Mouse (Mus musculus) kidney, embryonic 14.5 days (tissue): ENCODE measurements around the gene Atp2a3. TPM values are rescaled to one million over a fixed set of nuclear protein-coding genes. Genes with fewer than 3 reads are reported as not detected.

ENCODE experiments used
- ATAC-seq: fragments of 200-750 bp; cut with Nextera tagmentation; 2 replicates; pipeline ENCODE4 v1.8.0; 2017; ENCODE audit warnings: moderate number of reproducible peaks, mild to moderate bottlenecking, moderate TSS enrichment, moderate library complexity; ENCODE audit not compliant: low FRiP score, low TSS enrichment
- H3K27ac ChIP-seq: fragments of 300-500 bp; sonication (generic); 2 replicates; pipeline ENCODE4 v1.5.1; 2014; ENCODE audit warnings: low read depth, mild to moderate bottlenecking, low read length, moderate library complexity, mixed read lengths
- H3K27me3 ChIP-seq: fragments of 300-500 bp; sonication (generic); 2 replicates; pipeline ENCODE4 v1.6.1; 2014; ENCODE audit warnings: mild to moderate bottlenecking, low read length; ENCODE audit not compliant: control insufficient read depth, insufficient read depth
- H3K36me3 ChIP-seq: fragments of 300-500 bp; sonication (generic); 2 replicates; pipeline ENCODE4 v1.6.1; 2014; ENCODE audit warnings: low read length, mixed read lengths; ENCODE audit not compliant: control insufficient read depth, insufficient read depth
- H3K4me1 ChIP-seq: fragments of 300-500 bp; sonication (generic); 2 replicates; pipeline ENCODE4 v1.6.1; 2014; ENCODE audit warnings: low read length, mixed read lengths; ENCODE audit not compliant: control insufficient read depth, insufficient read depth
- H3K4me2 ChIP-seq: fragments of 300-500 bp; sonication (generic); replicated peaks from 2 replicates; pipeline ENCODE4 v1.6.1; 2014; ENCODE audit warnings: low read depth, mild to moderate bottlenecking, low read length
- H3K4me3 ChIP-seq: fragments of 300-500 bp; sonication (generic); 2 replicates; pipeline ENCODE4 v1.5.1; 2014; ENCODE audit warnings: mild to moderate bottlenecking, low read length
- H3K9ac ChIP-seq: fragments of 300-500 bp; sonication (generic); 2 replicates; pipeline ENCODE4 v1.6.1; 2014; ENCODE audit warnings: low read depth, mild to moderate bottlenecking, low read length, moderate library complexity
- H3K9me3 ChIP-seq: fragments of 300-500 bp; sonication (generic); 2 replicates; pipeline ENCODE4 v1.6.1; 2016; ENCODE audit warnings: low read length; ENCODE audit not compliant: control insufficient read depth
- WGBS: fragments of 180-500 bp; shearing (Covaris S2); extraction: QIAGEN DNeasy Blood & Tissue Kit; methylation state at CpG from one replicate; pipeline ENCODE4 v1.1.7; 2014; 5-methylcytosine and 5-hydroxymethylcytosine counted together
- polyA plus RNA-seq: library from polyadenylated mRNA; unstranded; fragments of >200 nt; fragmentation: Nextera tagmentation; extraction: Ambion mirVana; gene quantifications from 2 replicates; pipeline ENCODE4 v1.2.1, GENCODE M21; 2014

The Atp2a3 gene
- polyA plus RNA-seq, 1 experiment from 2014 or later, result 2.2 TPM

GRCm38 (mm10) chr11:72962378-72962777, 1.4 kb downstream of the Atp2a3 start:
- no peak for ATAC-seq
- WGBS, result 63% methylated on average over 2 of the region's 2 CpGs
- Histone ChIP-seq H3K36me3 (no peaks in the 10 kb centered on the region), H3K4me1 (peaks cover 16% of the 10 kb centered on the region), H3K27me3 (peaks cover 25% of the 10 kb centered on the region), H3K27ac (no peak overlapping the region), H3K4me3 (no peak overlapping the region), H3K9me3 (no peaks in the 10 kb centered on the region), H3K4me2 (no peak overlapping the region), H3K9ac (no peak overlapping the region)

DNA sequence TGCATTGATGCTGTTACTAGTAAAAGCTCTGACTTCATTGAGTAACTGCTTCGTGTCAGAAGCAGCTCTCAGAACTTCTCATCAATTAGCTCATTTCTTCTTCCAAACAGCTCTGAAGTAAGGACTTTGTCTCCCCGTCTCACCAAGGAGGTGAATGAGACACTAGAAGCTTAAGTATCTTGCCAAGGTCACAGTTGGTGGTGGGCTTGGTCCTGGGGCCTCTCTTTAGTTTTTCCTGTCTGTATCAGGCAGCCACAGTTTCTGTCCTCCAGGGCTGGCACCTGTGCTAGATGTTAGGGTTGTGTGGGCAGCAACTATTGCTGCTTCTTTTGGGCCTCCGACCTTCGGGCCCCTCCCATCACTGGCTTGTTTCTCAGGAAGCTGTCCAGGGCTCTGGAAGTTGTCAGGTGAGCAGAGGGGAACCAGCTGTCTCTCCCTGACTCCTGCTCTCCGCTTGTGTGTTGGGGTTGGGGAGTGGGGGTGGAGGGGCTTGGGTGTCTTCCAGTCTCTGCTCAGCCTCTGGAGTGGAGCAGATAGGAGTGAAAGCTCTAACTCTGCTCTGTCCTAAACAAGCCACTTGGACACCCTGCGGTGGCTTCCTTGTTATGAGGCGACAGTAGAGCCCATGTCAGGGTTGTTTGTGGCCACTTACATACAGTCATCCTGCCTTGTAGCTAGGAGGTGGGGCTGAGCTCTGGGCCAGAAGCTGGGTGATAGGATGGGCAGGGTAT, 2.3 kb downstream of the Atp2a3 start:
- Histone ChIP-seq H3K36me3 (no peaks in the 10 kb centered on the region), H3K4me1 (peaks cover 16% of the 10 kb centered on the region), H3K4me2 (no peak overlapping the region), H3K9me3 (no peaks in the 10 kb centered on the region), H3K27me3 (peaks cover 25% of the 10 kb centered on the region), H3K4me3 (no peak overlapping the region), H3K9ac (no peak overlapping the region), H3K27ac (no peak overlapping the region)
- 36% methylated on average over 7 of the region's 7 CpGs for WGBS
- ATAC-seq, result no peak; the same call in 1 of the 2 replicates

GRCm38 (mm10) chr11:72963789-72964294, 2.9 kb downstream of the Atp2a3 start:
- no peak for ATAC-seq
- Histone ChIP-seq H3K27me3 (peaks cover 25% of the 10 kb centered on the region), H3K9ac (no peak overlapping the region), H3K4me2 (no peak overlapping the region), H3K36me3 (no peaks in the 10 kb centered on the region), H3K9me3 (no peaks in the 10 kb centered on the region), H3K4me1 (peaks cover 16% of the 10 kb centered on the region), H3K4me3 (no peak overlapping the region), H3K27ac (no peak overlapping the region)
- WGBS, result 44% methylated on average over 3 of the region's 3 CpGs

DNA sequence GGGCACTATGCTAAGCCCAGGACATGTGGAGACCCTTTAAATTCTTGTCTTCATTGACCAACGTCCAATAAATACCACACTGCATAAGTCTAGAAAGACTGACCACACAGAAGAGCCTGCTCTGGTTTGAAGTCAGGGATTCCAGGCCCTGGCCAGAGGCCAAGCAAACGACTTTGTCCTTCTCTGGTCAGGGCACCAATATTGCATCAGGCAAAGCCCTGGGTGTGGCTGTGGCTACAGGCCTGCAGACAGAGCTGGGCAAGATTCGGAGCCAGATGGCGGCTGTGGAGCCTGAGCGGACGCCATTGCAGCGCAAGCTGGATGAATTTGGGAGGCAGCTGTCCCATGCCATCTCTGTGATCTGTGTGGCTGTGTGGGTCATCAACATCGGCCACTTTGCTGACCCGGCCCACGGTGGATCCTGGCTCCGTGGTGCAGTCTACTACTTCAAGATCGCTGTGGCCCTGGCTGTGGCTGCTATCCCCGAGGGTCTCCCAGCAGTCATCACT, 14.1 kb downstream of the Atp2a3 start:
- H3K27ac ChIP-seq, result no peak overlapping the region
- no peaks in the 10 kb centered on the region for H3K9me3 ChIP-seq
- no peaks in the 10 kb centered on the region; the same call in 1 of the 2 replicates for H3K27me3 ChIP-seq
- WGBS, result 84% methylated on average over 13 of the region's 13 CpGs
- H3K4me3 ChIP-seq, result no peak overlapping the region
- H3K9ac ChIP-seq, result no peak overlapping the region
- H3K36me3 ChIP-seq, result no peaks in the 10 kb centered on the region
- no peaks in the 10 kb centered on the region for H3K4me1 ChIP-seq
- ATAC-seq, result no peak
- H3K4me2 ChIP-seq, result no peak overlapping the region

- no peak overlapping the region for H3K4me2 ChIP-seq
- H3K27ac ChIP-seq, result no peak overlapping the region
- no peak overlapping the region for H3K9ac ChIP-seq
- H3K9me3 ChIP-seq, result no peaks in the 10 kb centered on the region
- no peaks in the 10 kb centered on the region for H3K36me3 ChIP-seq
- H3K27me3 ChIP-seq, result no peaks in the 10 kb centered on the region; the same call in 1 of the 2 replicates
- no peaks in the 10 kb centered on the region for H3K4me1 ChIP-seq
- WGBS, result 92% methylated on average over 9 of the region's 9 CpGs
- ATAC-seq, result no peak
- H3K4me3 ChIP-seq, result no peak overlapping the region
Observed at GRCm38 (mm10) chr11:72982516-72982915, 21.5 kb downstream of the Atp2a3 start.

DNA sequence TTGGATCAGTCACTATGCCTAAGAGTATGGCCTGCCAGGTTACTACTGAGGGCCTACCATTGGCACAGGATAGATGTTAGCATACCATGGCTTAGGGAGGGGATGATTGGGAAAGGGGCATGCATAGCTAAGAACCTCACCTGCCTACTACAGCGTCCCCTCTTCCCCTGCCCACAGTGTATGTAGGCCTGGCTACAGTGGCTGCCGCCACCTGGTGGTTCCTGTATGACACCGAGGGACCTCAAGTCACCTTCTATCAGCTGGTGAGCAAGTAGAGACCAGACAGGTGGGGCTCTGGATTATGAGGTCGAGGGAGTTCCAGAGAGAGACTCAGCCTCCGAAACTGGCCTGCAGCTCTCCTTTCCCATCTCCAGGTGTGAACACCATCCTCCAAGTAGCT, 22.3 kb downstream of the Atp2a3 start:
- no peak overlapping the region for H3K9ac ChIP-seq
- no peaks in the 10 kb centered on the region for H3K27me3 ChIP-seq
- H3K4me2 ChIP-seq, result no peak overlapping the region
- 0 out of 2 replicates have a peak, but pooled peaks have one; percentile 17 for ATAC-seq
- H3K27ac ChIP-seq, result no peak overlapping the region
- H3K9me3 ChIP-seq, result no peaks in the 10 kb centered on the region
- H3K4me3 ChIP-seq, result no peak overlapping the region
- WGBS, result 52% methylated on average over 5 of the region's 5 CpGs
- H3K36me3 ChIP-seq, result no peaks in the 10 kb centered on the region
- no peaks in the 10 kb centered on the region for H3K4me1 ChIP-seq

DNA sequence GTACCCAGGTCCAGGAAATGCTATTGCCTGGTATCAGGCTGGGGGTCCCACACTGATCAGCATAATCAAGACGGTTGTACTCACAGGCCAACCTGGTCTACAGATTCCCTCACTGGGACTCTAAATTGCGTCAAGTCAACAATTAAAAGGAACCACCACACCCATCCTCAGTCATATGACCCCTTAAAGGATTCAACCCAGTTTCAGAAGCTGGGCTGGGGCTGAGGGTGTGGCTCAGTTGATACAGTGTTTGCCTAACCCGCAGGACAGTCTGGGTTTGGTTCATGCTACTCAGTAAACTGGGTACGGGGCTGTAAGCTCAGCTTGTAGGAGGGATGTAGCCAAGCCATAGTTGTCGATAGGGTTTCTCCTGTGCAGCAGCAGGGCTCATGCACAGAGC, 25.8 kb downstream of the Atp2a3 start:
- Histone ChIP-seq H3K9ac (no peak overlapping the region), H3K27me3 (no peaks in the 10 kb centered on the region), H3K4me3 (no peak overlapping the region), H3K9me3 (no peaks in the 10 kb centered on the region), H3K4me2 (no peak overlapping the region), H3K36me3 (no peaks in the 10 kb centered on the region), H3K4me1 (peaks cover 7% of the 10 kb centered on the region; the same call in 1 of the 2 replicates), H3K27ac (no peak overlapping the region)
- WGBS, result 85% methylated on average over 5 of the region's 5 CpGs
- no peak for ATAC-seq

- H3K9ac ChIP-seq, result no peak overlapping the region
- H3K9me3 ChIP-seq, result no peaks in the 10 kb centered on the region
- H3K4me2 ChIP-seq, result no peak overlapping the region
- H3K27me3 ChIP-seq, result no peaks in the 10 kb centered on the region
- no peak for ATAC-seq
- H3K4me1 ChIP-seq, result peaks cover 11% of the 10 kb centered on the region
- no peaks in the 10 kb centered on the region for H3K36me3 ChIP-seq
- H3K27ac ChIP-seq, result no peak overlapping the region
- 63% methylated on average over 5 of the region's 5 CpGs for WGBS
- H3K4me3 ChIP-seq, result no peak overlapping the region
Observed at GRCm38 (mm10) chr11:72987234-72987633, 26.3 kb downstream of the Atp2a3 start.

GRCm38 (mm10) chr11:72987807-72988206, 26.8 kb downstream of the Atp2a3 start:
- no peak overlapping the region for H3K27ac ChIP-seq
- no peak overlapping the region for H3K9ac ChIP-seq
- H3K4me1 ChIP-seq, result peaks cover 14% of the 10 kb centered on the region
- no peaks in the 10 kb centered on the region for H3K36me3 ChIP-seq
- WGBS, result 75% methylated on average over 5 of the region's 5 CpGs
- H3K4me3 ChIP-seq, result no peak overlapping the region
- no peaks in the 10 kb centered on the region for H3K9me3 ChIP-seq
- no peak overlapping the region for H3K4me2 ChIP-seq
- H3K27me3 ChIP-seq, result no peaks in the 10 kb centered on the region
- no peak for ATAC-seq
